Mouse (Mus musculus): ENCODE data around the gene Neu1.

- TF ChIP-seq CTCF (IDR thresholded peaks at IDR 0.05; ENCODE audit: control insufficient read depth, insufficient read depth, low read length) (no peak), POLR2A (IDR thresholded peaks at IDR 0.05; ENCODE audit: borderline replicate concordance, control insufficient read depth, low read depth, low read length) (no peak)
Measured at GRCm38 (mm10) chr17:34960702-34961493, 29.8 kb downstream of the Neu1 start.
